Mouse (Mus musculus) neural tube, embryonic 10.5 days (tissue): Measurements from ENCODE around the gene Trim30c.
"Not testable (repeated sequence)": the region's sequence is repeated elsewhere in the genome, so short reads cannot be mapped to it uniquely, and the experiment has no call there.

Experiments
- DNase-seq: peaks from one replicate; pipeline ENCODE4 v3.0.0-alpha.2; 2017; ENCODE audit warnings: low spot score; ENCODE audit errors: extremely low spot score

Gene Trim30c

DNA sequence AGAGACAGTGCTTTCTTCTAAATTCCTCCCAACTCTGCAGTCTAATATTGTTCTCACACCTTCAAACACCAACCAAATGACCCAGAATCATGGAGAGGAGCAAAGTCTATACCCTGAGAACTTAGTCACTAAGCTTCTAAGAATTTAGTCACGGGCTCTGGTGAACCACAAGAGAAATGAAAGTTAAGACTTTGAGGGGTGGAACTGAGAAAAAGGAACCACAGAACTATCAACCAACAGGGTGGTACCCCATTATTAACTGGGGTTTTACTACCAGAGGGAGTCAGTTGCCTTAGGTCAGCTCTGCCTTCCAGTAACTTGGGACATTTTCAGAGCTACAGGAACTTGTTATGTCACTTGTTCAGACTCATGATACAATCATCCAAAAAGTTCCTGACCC lies at the start of gene Trim30c:
TSS of gene Trim30c (minus strand) at position 140 of the 400 bp plus-strand sequence.
- no peak for DNase-seq

DNA sequence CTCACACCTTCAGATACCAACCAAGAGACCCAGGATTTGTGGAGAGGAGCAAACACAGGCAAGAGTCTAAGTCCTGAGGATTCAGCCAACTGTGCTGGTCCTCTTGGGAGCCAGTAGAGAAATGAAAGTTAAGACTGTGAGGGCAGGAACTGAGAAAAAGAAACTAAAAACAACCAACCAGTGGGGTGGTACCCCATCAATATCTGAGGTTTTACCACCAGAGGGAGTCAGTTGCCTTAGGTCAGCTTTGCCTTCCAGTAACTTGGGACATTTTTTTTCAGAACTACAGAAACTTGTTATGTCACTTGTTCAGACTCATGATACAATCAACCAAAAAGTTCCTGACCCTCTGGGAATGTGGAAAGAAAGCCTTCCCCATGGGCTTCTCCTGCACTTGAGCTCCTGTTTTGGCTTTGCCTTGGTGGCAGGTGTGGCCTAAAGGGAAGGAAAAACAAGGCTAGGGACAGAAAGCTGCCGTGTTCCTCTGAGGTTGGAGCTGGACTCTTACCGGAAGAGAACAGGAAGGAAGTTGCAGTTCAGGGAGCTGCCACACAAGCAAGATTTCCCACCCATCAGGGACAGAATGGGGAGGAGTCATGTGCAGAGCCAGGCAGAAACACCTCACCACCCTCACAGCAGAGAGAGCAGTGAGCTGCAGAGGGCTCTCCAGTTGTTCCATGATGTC lies 45.5 kb upstream of the Trim30c start:
- DNase-seq: no peak

DNA sequence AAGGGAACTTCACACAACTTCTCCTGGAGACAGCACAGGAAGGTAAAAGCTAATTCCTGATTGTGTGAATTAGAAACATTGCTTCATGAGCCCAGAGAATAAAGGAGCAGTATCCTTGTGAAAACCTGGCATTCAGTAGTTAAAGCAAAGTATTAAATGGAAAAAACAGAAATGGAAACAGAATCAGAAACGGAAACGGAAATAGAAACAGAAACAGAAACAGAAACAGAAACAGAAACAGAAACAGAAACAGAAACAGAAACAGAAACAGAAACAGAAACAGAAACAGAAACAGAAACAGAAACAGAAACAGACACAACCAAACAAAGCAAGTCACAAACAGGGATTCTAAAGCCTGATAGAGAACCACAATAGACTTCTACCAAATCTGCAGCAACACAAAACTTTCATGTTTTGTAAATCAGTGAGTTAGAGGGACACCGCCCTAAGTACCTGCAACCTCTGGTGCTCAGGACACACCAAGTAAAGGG lies 3.9 kb upstream of the Trim30c start:
- DNase-seq: no peak

DNA sequence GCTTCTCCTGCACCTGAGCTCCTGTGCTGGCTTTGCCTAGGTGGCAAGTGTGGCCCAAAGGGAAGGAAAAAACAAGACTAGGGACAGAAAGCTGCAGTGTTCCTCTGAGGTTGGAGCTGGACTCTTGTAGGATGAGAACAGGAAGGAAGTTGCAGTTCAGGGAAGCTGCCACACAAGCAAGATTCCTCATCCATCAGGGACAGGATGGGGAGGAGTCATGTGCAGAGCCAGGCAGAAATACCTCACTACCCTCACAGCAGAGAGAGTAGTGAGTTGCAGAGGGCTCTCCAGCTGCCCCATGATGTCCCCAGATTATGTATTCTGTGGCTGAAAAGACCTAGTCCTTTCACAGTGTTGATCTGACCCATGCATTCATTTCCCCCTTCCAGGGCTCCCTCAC lies 503 bp upstream of the Trim30c start:
- no peak for DNase-seq

DNA sequence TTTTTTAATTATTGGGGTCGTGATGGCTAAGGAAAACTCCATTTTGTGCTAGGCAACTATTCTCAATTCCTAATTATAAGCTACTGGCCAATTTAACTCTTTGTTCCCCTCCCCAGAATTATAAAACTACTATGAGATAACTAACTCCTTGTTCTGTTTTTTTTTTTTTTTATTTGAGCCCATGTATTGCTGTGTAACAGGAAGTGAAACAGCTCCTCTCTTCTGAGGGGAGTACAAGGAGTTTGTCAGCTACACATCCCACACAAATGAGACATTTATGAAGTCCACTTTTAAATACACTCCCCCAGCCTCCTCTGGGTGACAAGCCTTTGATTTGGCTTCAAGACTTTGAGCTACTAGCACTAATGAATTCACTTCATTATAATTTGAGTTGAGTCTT lies 2.1 kb downstream of the Trim30c start:
- no peak for DNase-seq

DNA sequence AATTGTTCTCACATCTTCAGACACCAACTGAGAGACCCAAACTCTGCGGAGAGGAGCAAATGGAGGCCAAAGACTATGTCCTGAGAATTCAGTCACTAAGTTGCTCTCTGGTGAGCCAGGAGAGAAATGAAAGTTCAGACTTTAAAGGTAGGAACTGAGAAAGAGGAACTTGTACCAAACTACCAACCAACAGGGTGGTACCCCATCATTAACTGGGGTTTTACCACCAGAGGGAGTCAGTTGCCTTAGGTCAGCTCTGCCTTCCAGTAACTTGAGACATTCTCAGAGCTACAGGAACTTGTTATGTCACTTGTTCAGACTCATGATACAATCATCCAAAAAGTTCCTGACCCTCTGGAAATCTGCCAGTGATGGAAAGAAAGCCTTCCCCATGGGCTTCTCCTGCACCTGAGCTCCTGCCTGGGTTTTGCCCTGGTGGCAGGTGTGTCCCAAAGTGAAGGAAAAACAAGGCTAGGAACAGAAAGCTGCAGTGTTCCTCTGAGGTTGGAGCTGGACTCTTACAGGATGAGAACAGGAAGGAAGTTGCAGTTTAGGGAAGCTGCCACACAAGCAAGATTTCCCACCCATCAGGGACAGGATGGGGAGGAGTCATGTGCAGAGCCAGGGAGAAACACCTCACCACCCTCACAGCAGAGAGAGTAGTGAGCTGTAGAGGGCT lies 30.8 kb downstream of the Trim30c start, which contains the start of gene Trim30b:
TSS of gene Trim30b (minus strand) at position 149 of the 679 bp plus-strand sequence.
- DNase-seq: no peak

DNA sequence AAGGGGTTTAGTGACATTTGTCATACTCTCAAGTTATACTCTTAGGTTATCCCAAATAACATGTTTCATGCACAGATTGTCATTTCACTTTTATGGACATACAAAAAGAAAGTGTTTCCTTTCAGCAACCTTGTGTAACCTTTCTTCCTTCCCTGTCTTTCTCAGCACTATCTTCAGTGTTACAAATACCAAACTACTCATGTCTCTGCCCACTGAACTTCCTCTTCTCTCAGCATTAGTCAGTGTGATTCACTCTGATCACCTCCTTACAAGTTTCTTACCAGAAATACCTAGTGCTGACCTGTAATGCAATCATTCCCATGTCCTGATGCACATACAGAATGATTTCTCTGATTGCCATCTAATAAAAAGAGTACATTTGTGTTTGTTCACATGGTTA lies 34.3 kb downstream of the Trim30c start:
- no peak for DNase-seq

DNA sequence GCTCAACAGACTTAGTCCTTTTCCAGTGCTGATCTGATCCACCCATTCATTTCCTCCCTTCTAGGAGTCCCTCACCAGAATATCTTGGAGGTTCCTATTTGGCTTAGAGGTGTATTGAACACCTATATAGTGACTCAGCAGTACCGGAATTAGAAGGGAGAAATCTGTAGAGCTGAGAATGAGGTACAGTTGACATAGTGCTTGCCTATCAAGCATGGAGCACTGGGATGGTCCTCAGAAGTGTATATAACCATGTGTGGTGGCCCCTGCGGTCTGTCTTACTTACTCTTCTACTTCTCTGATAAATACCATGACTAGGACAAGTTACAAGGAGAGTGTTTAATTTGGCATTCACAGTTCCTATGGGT lies 47.1 kb downstream of the Trim30c start:
- DNase-seq: no peak

DNA sequence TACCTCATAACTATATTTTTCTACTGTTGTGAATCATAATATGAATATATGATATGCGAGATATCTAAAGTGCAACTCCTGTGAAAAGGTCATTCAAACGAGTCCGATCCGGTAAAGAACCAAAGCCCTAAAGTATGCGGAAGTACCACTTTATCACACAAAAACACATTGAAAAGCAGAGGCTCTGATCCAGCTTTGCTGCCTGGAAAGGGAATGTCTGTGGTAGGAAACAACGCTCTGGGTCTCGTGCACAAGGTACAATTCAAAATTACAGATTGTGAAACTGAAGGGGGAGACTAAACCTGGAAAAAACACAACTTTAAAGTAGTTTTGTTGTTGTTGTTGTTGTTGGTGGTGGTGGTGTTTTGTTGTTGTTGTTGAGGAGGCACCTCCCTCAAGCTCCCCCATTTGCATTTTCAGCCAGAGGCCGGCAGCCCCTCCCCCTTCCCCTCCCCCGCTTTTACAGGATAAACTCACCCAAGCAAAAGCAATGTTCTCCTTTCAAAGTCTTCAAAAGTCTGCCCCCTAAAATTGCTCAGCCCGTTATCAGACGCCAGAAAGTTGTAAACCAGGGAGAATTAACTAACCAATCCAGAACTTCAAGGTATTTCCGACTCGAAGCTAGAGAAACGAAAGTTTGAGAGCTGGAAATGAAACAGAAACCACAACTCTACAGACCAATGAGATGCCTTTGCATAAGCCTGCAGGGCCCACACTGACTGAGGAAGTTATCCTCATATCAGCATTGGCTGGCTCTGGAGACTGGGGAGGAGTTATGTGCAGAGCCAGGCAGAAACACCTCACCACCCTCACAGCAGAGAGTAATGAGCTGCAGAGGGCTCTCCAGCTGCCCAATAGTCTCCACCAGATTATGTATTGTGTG lies 47.7 kb downstream of the Trim30c start, which contains the start of gene Trim12c:
TSS of gene Trim12c (minus strand) at position 646 of the 883 bp plus-strand sequence.
- peak; percentile 48 for DNase-seq

DNA sequence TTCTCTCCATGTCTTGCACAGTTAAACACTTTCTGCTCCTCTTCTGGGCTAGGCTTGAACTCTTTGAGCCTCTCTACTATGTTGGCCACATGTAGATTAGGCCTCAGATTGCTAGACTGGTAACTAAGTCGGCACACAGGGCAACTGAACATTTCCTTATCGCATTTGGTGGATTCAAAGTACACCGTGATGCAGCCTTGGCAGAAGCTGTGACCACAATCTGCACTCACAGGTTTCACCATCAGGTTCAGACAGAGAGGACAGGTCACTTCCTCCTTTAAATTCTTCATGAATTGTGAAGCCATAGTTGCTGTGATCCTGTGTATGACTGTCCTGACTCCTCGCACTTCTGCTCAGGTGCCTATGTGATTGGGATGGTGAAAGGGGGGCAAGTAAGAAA lies 52.6 kb downstream of the Trim30c start:
- not testable (repeated sequence) for DNase-seq

DNA sequence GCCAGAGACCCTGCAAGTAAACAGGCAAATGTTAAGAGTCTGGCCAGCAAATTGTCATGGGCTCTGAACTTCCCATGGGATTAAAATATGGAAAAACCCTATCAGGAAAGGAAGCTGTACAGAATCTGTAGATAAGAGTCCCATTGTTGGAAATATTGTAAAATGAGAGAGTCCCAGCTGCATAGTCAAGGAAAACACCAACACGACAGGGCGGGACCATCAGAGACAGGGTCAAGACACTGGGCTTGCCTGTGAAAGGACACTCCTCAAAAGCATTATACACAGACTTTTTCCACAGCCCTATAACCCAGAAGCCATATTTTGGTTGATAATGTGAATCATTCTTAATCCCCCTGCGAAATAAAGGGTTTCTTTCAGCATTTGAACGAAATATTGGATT lies 59.9 kb downstream of the Trim30c start:
- not testable (repeated sequence) for DNase-seq

DNA sequence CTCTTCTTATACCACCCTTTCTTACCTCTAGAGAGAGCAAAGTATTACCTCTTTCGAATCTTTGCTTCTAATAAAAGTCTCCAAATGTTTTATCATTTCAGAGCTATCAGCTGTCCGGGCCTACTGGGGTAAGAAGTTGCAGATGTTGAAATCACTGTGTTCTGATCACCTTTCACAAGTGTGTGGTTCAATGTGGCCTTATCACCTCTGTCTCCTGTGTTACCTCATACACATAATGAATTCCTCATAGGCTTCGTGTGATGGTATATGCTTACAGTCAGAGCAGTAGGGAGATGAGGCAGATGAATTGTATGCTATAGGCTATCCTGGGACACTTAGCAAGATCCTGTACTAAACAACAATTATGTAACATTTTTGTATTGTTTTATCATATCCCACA lies 65.1 kb downstream of the Trim30c start:
- DNase-seq: not testable (repeated sequence)
